Mouse (Mus musculus) retina, postnatal 7 days (tissue): ENCODE measurements around the gene Dek.

Source experiments
- DNase-seq: peaks from one replicate; pipeline ENCODE4 v3.0.0-alpha.2; 2012; ENCODE audit warnings: low read depth, low spot score

The Dek gene

GRCm38 (mm10) chr13:47105711-47106579 lies at the start of gene Dek:
Gene Dek (minus strand): TSS chr13:47106201.
- peak; percentile 85 for DNase-seq

- DNase-seq = peak; percentile 45
Observed at GRCm38 (mm10) chr13:47154866-47155265, 48.9 kb upstream of the Dek start.

DNA sequence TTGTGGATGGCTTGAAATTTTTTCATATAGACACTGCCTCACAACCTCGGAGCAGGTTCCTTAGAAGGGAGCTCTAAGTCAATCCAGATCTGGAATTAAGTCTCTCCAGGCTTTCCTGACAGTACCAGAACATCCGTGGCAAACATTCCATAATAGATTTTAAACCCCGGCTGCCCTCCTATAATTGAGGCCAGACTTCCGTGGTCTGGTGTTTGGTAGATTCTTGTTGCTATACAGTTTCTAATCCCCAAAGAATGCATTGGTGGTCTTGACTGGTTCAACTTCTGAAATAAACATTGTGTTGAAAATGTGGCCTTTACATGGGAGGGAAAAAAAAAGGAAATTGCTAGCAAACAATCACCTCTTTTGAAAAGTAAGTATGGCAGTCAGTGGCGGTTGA lies 47.2 kb upstream of the Dek start:
- no peak for DNase-seq

DNA sequence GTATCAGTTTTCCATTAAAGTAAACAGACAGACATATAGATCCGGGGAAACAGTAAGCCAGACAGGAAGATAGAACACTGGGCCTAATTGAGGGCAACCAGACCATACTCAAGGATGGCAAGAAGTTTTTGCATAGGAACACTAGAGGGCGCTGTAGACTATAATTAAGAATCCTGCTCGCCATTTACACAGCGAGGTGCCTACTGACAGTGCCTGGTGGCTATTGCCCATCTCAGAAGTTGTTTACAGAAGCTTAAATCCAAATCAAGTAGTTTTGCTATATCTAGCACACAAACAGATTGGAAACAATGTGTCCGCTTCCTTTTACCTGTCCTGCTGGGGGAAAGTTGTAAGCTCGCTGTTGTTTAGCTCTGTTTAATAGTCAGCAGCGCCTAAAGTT lies 46.4 kb upstream of the Dek start:
- peak; percentile 79 for DNase-seq

GRCm38 (mm10) chr13:47151060-47151459 lies 45.1 kb upstream of the Dek start:
- no peak for DNase-seq

DNA sequence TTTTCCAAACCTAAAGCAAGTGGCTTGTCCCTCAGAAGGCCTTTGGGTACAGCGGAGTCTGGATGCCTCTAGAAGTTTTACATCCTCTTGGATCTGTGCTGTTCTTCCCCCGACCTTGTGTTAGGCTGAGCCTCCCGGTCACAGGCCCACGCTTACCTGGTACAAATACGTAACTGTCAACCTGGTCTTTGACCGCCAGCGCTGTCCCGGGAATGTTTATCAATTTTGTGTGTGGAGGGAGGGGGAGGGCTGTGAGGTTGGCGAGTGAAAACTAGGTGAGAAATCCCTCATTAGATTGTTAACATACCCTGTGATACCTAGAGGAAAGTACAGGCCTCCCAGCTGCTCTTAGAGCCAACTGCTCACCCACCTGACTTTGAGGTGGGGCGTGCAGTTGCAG lies 44.0 kb upstream of the Dek start:
- DNase-seq = no peak

- no peak for DNase-seq
Observed at GRCm38 (mm10) chr13:47148573-47148972, 42.6 kb upstream of the Dek start.

DNA sequence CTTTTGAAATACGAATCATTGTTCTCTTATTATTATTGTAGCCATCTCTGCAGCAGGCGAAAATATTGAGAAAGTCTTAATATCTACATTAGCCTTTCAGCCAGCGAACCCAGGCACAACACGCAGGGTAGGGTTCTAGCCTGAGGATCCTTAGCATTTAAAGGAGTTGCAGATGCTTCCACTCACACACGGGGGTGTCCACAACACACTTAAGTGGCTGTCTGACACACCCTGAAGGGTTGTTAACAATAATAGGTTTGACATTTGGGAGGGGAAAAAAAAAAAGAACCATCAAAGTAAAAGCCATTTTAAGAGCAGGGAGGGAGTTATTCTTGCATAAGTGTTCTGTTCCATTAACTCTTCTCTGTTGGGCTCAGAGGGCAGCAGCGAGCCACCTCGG lies 40.4 kb upstream of the Dek start:
- DNase-seq = no peak

DNA sequence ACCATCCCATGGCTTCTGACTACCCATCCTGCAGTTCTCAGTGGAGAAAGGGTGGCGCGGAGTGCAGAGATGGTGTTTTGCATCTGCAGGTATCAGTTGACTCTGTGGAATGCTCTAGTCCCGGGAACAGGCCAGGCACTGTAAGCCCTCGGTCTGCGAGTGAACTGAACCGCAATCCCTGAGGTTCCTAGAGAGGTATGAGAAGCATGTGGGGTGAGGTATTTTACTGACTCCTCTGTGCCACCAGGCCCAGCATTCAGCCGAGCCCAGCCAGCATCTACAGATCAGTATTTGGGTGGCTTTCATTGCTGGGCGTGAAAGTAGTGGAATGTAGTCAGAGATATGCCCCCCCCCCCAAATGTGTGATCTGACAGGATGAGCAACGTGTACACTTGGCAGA lies 39.9 kb upstream of the Dek start:
- no peak for DNase-seq

- no peak for DNase-seq
Observed at GRCm38 (mm10) chr13:47142764-47143163, 36.8 kb upstream of the Dek start.

GRCm38 (mm10) chr13:47135741-47136140 lies 29.7 kb upstream of the Dek start:
- no peak for DNase-seq

DNA sequence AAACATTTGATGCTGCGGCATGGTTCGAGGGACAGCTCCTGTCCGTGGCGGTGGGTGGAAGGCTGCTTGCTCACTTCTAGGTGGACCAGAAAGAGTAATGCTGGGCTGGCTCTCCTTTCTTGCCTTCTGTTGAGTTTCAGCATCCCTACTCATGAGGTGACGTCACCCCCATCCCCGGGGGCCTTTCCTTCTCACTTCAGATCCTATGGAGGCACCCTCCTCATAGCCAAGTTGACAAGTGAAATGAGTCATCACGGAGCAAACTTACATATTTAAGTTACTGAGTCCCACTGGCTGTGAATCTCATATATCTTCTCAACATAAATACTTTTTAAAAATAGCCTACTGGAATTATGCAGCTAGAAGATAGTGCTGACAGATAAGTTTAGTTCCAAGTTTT lies 28.8 kb upstream of the Dek start:
- no peak for DNase-seq

- DNase-seq = no peak
Observed at GRCm38 (mm10) chr13:47133058-47133457, 27.1 kb upstream of the Dek start.

- no peak for DNase-seq
Observed at GRCm38 (mm10) chr13:47129090-47129489, 23.1 kb upstream of the Dek start.

DNA sequence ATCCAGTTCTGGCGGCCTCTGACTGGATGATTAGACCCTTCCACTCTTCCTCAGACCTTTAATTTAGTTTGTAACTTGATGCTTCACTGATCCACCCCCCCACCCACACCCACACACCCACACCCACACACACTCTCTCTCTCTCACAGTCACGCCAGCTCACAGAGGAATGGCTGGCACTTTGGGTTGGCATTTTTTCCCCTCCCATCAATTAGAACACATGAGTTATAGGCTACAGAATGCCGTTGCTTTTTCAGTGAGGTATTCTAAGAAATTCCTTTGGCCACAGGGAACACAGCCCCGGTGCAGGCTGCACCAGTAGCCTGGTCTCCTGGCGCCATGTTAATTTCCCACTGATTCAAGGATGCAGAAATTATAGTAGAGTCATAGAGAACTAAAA lies 19.6 kb upstream of the Dek start:
- no peak for DNase-seq

DNA sequence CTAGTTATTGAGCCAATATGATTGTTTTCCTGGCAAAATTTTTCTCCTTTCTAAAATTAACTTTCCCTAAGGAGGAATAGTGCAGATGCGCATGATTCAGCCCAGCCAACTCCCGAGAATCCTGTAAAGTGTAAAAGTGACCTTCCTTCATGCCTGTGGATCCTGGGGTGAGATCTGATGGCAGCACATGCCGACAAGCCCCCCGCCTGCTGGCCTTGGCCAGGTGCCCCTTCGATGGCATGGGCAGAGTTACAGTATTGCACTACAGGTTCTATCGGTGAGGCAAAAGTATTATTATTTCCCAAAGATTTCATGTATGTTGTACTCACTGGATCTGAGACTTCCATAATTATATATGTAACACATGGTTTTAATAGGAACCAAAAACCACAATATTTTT lies 19.0 kb upstream of the Dek start:
- DNase-seq = no peak

DNA sequence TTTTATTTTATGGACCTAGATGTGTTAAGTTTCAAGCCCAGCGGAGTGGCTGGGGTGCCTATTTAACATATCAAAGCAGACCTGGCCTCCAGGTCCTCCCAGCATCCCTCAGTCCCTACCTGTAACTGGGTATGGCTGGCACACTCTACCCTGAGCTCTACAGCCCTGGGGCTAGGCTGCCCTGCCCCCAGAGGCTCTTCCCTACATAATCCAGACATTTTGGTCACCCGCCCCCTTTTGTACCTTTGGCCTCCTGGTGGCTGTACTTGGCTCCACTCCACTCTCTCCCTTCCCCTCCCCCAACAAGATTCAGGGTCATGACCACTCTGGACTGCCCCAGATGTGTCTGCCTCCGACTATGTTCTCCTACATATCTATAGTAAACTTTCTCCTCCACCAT lies 18.4 kb upstream of the Dek start:
- DNase-seq = no peak

DNA sequence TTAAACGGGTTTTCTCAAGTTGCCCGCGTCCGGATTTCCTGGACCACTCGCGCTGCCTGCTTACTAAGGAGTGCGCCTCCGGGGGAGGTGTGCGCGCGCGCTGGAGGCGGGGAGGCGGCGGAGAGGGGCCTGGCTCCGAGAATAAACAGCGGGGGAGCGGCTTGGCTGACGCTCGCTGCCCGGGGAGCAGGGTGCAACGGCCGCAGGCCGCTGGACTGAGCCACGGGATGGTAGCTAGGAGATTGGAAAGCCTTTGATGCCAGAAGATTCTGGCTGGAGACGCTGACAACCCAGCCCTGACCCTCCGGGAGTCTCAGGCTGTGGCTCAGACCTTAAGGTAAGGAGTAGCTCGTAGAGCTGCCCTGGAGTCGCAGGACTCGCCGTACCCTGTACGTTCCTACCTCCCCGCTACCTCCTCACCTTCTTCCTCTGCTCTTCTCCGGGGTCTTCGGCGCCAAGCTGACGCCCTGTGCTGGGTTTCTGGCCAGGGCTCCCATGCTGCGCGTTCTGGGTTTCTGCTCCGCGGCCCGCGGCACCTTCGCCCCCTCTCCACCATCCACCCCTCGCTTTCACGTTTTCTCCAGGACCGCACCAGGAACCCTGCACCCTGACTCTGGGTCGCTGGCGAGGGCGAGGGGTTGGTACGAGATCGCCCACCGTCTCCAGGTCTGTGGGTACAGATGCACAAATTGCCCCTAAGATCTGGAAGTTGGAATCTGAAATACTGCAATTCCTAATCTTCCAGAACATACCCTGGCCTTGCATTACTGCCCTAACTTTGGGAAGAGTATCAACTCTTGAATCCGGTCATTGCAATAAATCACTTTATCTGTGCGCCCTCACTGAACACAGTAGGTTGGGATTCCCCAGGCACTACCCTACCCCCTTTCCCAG lies 16.8 kb upstream of the Dek start, which contains the start of gene Rnf144b:
Rnf144b (plus strand) TSS at position 120 of the 894 bp plus-strand sequence.
- DNase-seq = no peak

DNA sequence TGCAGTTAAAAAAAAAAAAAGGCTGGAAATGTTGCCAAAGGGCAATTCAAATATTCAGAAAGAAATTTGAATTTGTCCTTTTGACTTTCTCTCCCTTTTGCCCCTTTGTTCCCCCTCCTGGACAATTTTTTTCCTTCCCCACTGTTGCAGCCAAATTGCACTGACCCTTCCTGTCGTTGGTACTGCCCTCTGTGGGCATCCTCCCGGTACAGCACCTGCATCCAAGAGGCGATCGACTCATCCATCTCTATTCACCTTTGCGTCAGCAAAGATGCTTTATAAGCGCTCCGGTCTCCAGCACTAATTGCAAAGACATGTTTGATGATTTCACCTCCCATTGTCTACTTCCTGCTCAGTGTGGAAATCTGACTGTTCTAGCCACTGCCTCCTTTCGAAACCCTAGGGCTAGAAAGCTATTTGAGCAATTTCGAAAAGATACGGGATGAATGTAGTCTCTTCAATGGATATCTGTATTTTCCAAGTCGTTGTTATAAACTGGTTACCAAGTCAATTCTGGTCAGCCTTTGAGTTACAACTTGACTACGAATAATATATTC lies 15.4 kb upstream of the Dek start:
- no peak for DNase-seq

DNA sequence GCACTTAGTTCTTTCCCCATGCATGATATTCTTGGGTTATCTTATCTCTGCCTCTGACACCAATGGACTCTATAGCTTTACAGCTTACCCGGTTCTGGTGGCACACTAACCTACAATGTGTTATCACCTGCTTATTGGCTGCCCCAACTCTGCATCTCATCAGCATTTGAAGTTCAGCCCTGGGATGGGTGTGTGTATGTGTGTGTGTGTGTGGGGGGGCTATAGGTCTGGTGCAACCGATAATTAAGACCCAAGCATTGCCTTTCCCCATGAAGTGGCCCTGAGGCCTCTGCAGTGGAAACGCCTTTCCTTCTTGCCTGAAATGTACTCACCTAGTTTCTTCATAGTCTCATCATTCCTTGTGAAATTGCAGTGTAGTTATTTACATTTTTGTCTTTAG lies 10.0 kb upstream of the Dek start:
- DNase-seq = no peak

DNA sequence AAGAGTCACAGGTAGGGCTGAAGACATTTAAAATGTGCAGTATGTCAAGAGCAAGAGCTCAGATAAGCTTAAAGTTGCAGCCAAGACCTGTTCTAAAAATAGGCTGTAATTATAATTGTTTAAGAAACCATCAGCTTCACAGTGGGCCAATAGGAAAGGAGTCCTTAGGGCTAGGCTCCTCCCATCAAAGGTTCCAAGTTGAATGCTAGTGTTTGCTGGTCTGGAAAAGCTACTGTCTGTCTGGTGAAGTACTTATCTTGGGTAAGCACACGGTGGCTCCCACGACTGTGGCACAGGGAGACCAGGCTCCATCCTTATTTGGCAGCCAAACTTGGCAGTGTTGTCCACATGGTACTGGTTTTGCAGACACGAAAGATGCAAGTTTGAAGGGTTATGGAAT lies 6.9 kb upstream of the Dek start:
- DNase-seq = no peak

GRCm38 (mm10) chr13:47112056-47112455 lies 6.1 kb upstream of the Dek start:
- DNase-seq = no peak
